Mouse (Mus musculus) kidney, adult 2 months (tissue): ENCODE measurements around the gene Ppt1. TPM values are rescaled to one million over a fixed set of nuclear protein-coding genes. Genes with fewer than 3 reads are reported as not detected.
A peak's percentile ranks its signal among the peaks of the same experiment; 100 is the strongest.

Experiments
- DNase-seq: peaks from one replicate; pipeline ENCODE4 v3.0.0; 2021
- H3K27ac ChIP-seq: fragments of 200-500 bp; 2 replicates; pipeline ENCODE4 v1.5.1; 2012; ENCODE audit warnings: low read depth, low read length, control low read depth, inconsistent platforms; ENCODE audit not compliant: insufficient read depth
- H3K27me3 ChIP-seq: fragments of 200-500 bp; replicated peaks from 2 replicates; pipeline ENCODE4 v1.6.1; 2012; ENCODE audit warnings: mild to moderate bottlenecking, moderate library complexity, low read length, inconsistent platforms; ENCODE audit not compliant: control insufficient read depth, insufficient read depth
- H3K36me3 ChIP-seq: fragments of 200-500 bp; 2 replicates; pipeline ENCODE4 v1.6.1; 2012; ENCODE audit warnings: mild to moderate bottlenecking, moderate library complexity, low read length, inconsistent platforms; ENCODE audit not compliant: control insufficient read depth, insufficient read depth
- H3K4me1 ChIP-seq: fragments of 200-500 bp; 2 replicates; pipeline ENCODE4 v1.6.1; 2011; ENCODE audit warnings: low read length; ENCODE audit not compliant: control insufficient read depth, insufficient read depth
- H3K4me3 ChIP-seq: fragments of 200-500 bp; 2 replicates; pipeline ENCODE4 v1.5.1; 2011; ENCODE audit warnings: mild to moderate bottlenecking, low read depth, low read length, control low read depth; ENCODE audit not compliant: insufficient read depth
- CTCF ChIP-seq: fragments of 200-500 bp; conservative IDR thresholded peaks from 2 replicates; pipeline ENCODE4 v1.5.1; 2011; ENCODE audit warnings: low read depth, mild to moderate bottlenecking, control low read depth, low read length, moderate library complexity, mixed read lengths; ENCODE audit not compliant: insufficient read depth, insufficient read length
- POLR2A ChIP-seq: fragments of 200-500 bp; IDR thresholded peaks from one replicate; pipeline ENCODE4 v1.6.1; 2011; ENCODE audit warnings: low read depth, low read length, control low read depth
- WGBS: fragments of 180-500 bp; shearing (Covaris S2); methylation state at CpG from one replicate; pipeline ENCODE4 v1.1.7; 2018; 5-methylcytosine and 5-hydroxymethylcytosine counted together
- polyA plus RNA-seq: library from polyadenylated mRNA; depleted of rRNA; stranded (reverse); fragments of >200 nt; gene quantifications from 2 replicates; pipeline ENCODE4 v1.2.3, GENCODE M21; 2012

The Ppt1 gene
- polyA plus RNA-seq, 1 experiment = 67.7 TPM

GRCm38 (mm10) chr4:122882544-122882943 lies 46.5 kb downstream of the Ppt1 start:
- 48% methylated on average over 3 of the region's 3 CpGs for WGBS
- TF ChIP-seq CTCF (no peak), POLR2A (no peak)
- Histone ChIP-seq H3K36me3 (no peaks in the 10 kb centered on the region), H3K27me3 (no peaks in the 10 kb centered on the region), H3K27ac (no peak overlapping the region), H3K4me1 (peaks cover 35% of the 10 kb centered on the region), H3K4me3 (no peak overlapping the region)
- no peak for DNase-seq

GRCm38 (mm10) chr4:122883294-122883693 lies 47.3 kb downstream of the Ppt1 start:
- H3K4me3 ChIP-seq = no peak overlapping the region
- TF ChIP-seq POLR2A (no peak), CTCF (0 out of 2 replicates have a peak, but pooled peaks have one; percentile 23)

GRCm38 (mm10) chr4:122884051-122884450 lies 48.0 kb downstream of the Ppt1 start:
- DNase-seq = no peak
- no peaks in the 10 kb centered on the region for H3K36me3 ChIP-seq
- WGBS = 20% methylated on average over 2 of the region's 2 CpGs
- H3K27ac ChIP-seq = peak overlapping the region; percentile 24; the same call in 1 of the 2 replicates
- H3K27me3 ChIP-seq = no peaks in the 10 kb centered on the region
- H3K4me1 ChIP-seq = peaks cover 27% of the 10 kb centered on the region
- no peak for TF ChIP-seq POLR2A
- no peak for TF ChIP-seq CTCF
- peak overlapping the region; percentile 18; the same call in 1 of the 2 replicates for H3K4me3 ChIP-seq

More at GRCm38 (mm10) chr4:122883294-122883693, 47.3 kb downstream of the Ppt1 start:
- no peak for DNase-seq
- H3K36me3 ChIP-seq = no peaks in the 10 kb centered on the region
- H3K27ac ChIP-seq = no peak overlapping the region
- H3K4me1 ChIP-seq = peaks cover 33% of the 10 kb centered on the region
- 24% methylated on average over 3 of the region's 3 CpGs for WGBS
- no peaks in the 10 kb centered on the region for H3K27me3 ChIP-seq

- H3K27ac ChIP-seq = peak overlapping the region; percentile 45
Measured at GRCm38 (mm10) chr4:122884481-122885340, 48.7 kb downstream of the Ppt1 start.

GRCm38 (mm10) chr4:122885768-122886578 lies 49.9 kb downstream of the Ppt1 start, which contains the start of gene Cap1:
TSS of gene Cap1 (minus strand) at chr4:122886056.
- Histone ChIP-seq H3K36me3 (no peaks in the 10 kb centered on the region), H3K27me3 (no peaks in the 10 kb centered on the region), H3K27ac (peak within 1 kb of the TSS; percentile 99), H3K4me1 (peaks cover 25% of the 10 kb centered on the region), H3K4me3 (peak within 1 kb of the TSS; percentile 70)
- DNase-seq = peak; percentile 100
- under 1% methylated on average over 49 of the region's 49 CpGs for WGBS
- TF ChIP-seq CTCF = no peak
- peak; percentile 75 for TF ChIP-seq POLR2A

More at GRCm38 (mm10) chr4:122884481-122885340, 48.7 kb downstream of the Ppt1 start:
- TF ChIP-seq POLR2A = no peak
- no peak for TF ChIP-seq CTCF
- H3K36me3 ChIP-seq = no peaks in the 10 kb centered on the region
- peaks cover 27% of the 10 kb centered on the region for H3K4me1 ChIP-seq
- 6% methylated on average over 12 of the region's 12 CpGs for WGBS
- H3K27me3 ChIP-seq = no peaks in the 10 kb centered on the region
- DNase-seq = peak; percentile 46
- H3K4me3 ChIP-seq = peak overlapping the region; percentile 66

- WGBS = 5% methylated on average over 19 of the region's 19 CpGs
- no peak for TF ChIP-seq CTCF
- TF ChIP-seq POLR2A = no peak
Measured at GRCm38 (mm10) chr4:122886579-122887254, 50.7 kb downstream of the Ppt1 start.

More at GRCm38 (mm10) chr4:122886579-122887254, 50.7 kb downstream of the Ppt1 start:
- peaks cover 23% of the 10 kb centered on the region for H3K4me1 ChIP-seq
- H3K27me3 ChIP-seq = no peaks in the 10 kb centered on the region
- no peak for DNase-seq
- H3K27ac ChIP-seq = peak overlapping the region; percentile 99
- no peaks in the 10 kb centered on the region for H3K36me3 ChIP-seq
- peak overlapping the region; percentile 70 for H3K4me3 ChIP-seq
